Comparison of ENCODE assay signal across 14 mouse cellular contexts in the genomic region with DNA sequence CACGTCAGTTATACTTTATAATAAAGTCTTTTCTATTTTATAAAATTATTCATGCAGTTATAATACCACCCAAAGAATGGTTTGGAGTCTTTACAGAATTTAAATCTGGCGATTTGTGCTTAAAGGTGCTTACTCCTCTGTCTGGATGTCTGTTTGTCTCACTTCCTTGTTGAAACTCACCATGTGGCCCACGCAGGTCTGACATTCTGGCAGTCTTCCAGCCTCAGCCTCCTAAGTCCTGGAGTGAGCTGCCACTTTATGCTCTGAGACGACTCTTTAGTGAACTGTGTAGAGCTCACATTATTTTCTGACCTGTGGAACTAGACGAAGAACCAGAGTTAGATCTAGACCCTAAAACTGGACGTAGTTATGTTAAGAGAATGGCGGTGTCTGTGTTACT.
A peak's percentile ranks its signal among the peaks of the same experiment; 100 is the strongest.
DNase-seq lines count a peak whose midpoint lies in the region; ATAC-seq lines count a peak whose summit lies in the region.
"Had no signal": no experiment of that assay in that cellular context is flagged by ENCODE, and none has a peak within 500 bp of the region (broad histone marks: within the 10 kb centered on the region; RNA-seq: fewer than 3 reads in every experiment).

No protein-coding gene starts in this region.

- peak; percentile 34 to 53 for DNase-seq in cerebellum, postnatal 25 days
- DNase-seq in cerebellum, adult 9-10 months = no peak
- DNase-seq in kidney, postnatal 25 days = peak; percentile 14 to 35
- DNase-seq in kidney, adult 8-10 months = no peak
- peak; percentile 29 for DNase-seq in urinary bladder, postnatal 14 days (ENCODE audit: low spot score)
- no peak for DNase-seq in urinary bladder, postnatal 4 days (ENCODE audit: low spot score in 2 of 2)
- DNase-seq in testis, postnatal 10 days (ENCODE audit: low spot score) = no peak
- DNase-seq: gastrocnemius, postnatal 10 days; heart, adult 18-20 months; kidney, adult 2 months; liver, embryonic 13.5 days; right cerebral cortex, adult 18-20 months; thymus, postnatal 36 days had no signal

- ATAC-seq in frontal cortex, adult (ENCODE audit: low TSS enrichment) = no peak

Comparison
In these comparisons a context has a peak if more than half of its experiments do, and no peak if none do; other contexts are left out.
1. DNase-seq: peak in cerebellum, postnatal 25 days (2 of 2), kidney, postnatal 25 days (2 of 2) and urinary bladder, postnatal 14 days (single experiment); none in cerebellum, adult 9-10 months (single experiment), kidney, adult 8-10 months (0 of 2), urinary bladder, postnatal 4 days (0 of 2) and testis, postnatal 10 days (single experiment).